Mouse (Mus musculus): ENCODE data around the gene Dand5. TPM values are rescaled to one million over a fixed set of nuclear protein-coding genes. Genes with fewer than 3 reads are reported as not detected.

The Dand5 gene
- total RNA-seq, 2 experiments from 2014 or later = 9.6 to 10.3 TPM

GRCm38 (mm10) chr8:84774473-84774911, 48.1 kb downstream of the Dand5 start:
- DNase-seq (ENCODE audit: low spot score) = peak; percentile 68
- intact Hi-C loops (cut with DNase I) = no loop called here

DNA sequence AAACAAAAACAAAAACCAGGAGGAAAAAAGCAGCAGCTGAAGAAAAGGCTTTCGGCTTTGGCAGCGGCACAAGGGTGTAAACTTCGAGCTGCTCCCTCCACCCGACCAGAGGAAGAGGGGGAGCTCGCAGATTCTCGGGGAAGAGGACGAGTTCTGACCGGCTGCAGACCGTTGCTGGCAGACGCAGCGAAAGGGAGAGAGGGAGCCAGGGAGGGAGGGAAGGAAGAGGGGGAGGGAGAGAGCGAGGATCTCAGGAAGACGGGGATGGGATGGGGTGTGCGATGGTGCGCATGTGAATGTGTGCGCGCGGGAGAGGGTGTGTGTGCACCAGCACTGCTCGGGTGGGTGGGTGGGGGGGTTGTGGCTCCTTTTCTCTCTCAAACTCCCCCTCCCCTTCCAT, 48.8 kb downstream of the Dand5 start:
- peak; percentile 79 for DNase-seq (ENCODE audit: low spot score)

GRCm38 (mm10) chr8:84773304-84773703, 49.3 kb downstream of the Dand5 start:
- intact Hi-C loops (cut with DNase I) = no loop called here
- DNase-seq (ENCODE audit: low spot score) = no peak

More for the DNA sequence above, 48.8 kb downstream of the Dand5 start:
- intact Hi-C loops (cut with DNase I) = no loop called here

- DNase-seq (ENCODE audit: low spot score) = no peak
- intact Hi-C loops (cut with DNase I) = no loop called here
Observed at GRCm38 (mm10) chr8:84772628-84773027, 50.0 kb downstream of the Dand5 start.

DNA sequence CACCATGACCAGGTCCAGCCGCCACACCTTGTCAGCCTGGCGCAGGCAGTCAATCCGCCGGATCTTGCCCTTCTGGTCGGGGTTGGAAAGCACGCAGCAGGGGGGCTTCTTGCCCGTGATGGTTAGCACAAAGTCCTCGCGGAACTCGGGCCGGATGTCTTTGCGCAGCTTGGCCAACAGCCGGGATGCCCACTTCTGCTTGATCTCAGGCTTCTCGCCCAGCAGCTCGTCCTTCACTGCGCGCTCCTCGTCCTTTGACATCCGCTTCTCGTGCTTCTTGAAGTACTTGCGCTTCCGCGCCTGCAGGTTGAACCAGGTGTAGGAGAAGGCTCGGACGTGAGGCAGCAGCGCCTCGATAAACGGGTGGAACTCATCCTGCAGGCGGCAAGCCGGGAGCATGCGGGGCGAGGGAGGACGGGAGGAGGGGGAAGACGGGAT, 50.7 kb downstream of the Dand5 start:
- intact Hi-C loops (cut with DNase I) = no loop called here
- DNase-seq (ENCODE audit: low spot score) = no peak

- no peak for DNase-seq (ENCODE audit: low spot score)
- intact Hi-C loops (cut with DNase I) = no loop called here
Observed at GRCm38 (mm10) chr8:84771000-84771687, 51.5 kb downstream of the Dand5 start.

DNA sequence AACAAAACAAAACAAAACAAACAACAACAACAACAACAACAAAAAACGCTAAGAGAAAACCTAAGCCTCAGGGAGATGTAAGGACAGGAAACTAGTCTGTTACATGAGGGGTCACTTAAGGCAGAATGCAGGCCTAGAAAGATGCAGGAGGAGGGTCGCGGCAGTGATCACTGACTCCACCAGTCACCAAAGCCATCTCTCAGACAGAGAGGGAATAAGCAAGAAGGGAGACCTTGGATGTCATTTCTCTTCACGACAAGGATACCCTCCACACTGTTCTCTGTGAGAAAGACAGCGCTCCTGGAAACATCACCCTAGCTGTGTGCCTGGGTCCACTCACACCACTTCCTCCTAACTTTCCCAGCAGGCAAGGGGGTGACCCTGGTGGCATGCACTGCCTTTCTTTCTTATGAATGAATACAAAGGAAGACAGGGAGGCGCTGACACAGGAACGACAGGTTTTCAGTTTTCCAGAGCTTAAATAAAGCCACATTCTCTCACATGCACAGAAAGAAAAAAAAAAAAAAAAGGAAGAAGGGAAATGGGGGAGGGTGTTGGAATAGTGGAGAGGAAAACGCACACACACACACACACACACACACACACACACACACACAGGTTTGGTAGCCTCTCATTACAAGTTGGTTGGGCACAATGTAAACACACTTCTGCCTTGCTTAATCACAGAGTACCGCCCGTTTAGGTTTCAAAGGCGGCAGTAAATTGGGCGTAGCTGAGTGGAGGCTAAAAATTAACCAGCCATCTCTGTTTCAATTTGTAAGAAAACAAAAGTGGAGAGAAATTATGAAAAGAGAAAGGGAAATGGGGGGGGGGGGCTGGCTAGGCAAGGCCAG, 52.3 kb downstream of the Dand5 start:
- no peak for DNase-seq (ENCODE audit: low spot score)
- intact Hi-C loops (cut with DNase I) = no loop called here

DNA sequence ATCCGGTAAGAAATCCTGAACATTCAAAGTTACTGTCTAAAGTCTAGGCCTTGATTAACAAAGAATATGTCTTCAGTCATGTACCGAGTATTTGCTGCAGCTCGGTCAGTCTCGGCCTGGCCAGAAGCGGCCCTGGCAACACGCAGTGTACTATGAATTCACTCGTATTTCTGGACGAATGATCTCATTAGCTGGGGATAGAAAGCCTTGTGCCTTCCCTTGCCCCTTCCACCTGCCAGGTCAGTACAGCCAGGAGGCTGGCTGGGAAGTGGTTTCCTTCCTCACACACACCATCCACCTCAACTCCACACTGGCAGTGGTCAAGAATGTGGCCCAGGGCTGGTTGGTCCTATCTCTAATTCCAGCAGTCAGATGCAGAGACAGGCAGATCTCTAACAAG, 53.3 kb downstream of the Dand5 start:
- no peak for DNase-seq (ENCODE audit: low spot score)
- intact Hi-C loops (cut with DNase I) = no loop called here

GRCm38 (mm10) chr8:84768343-84769095, 54.1 kb downstream of the Dand5 start:
- DNase-seq (ENCODE audit: low spot score) = no peak
- intact Hi-C loops (cut with DNase I) = no loop called here

DNA sequence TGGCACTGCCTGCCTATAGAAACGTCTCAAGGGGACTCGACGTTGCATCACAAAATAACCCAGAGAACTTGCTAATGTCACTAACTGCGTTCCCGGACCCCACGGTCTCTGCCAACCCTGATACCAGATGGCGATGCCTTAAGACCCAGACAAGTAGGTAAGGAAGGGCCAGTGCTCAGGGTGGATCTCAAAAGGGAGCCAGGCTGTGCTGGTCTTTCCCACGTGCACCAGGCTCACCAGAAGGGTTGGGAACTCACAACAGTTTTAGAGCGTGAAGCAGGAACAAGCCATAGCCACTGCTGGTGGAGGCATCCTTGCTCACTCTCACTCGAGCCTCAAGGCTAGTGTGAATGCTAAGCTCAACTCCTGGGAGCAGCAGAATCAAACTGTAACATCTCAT, 55.4 kb downstream of the Dand5 start:
- intact Hi-C loops (cut with DNase I) = no loop called here
- DNase-seq (ENCODE audit: low spot score) = no peak

DNA sequence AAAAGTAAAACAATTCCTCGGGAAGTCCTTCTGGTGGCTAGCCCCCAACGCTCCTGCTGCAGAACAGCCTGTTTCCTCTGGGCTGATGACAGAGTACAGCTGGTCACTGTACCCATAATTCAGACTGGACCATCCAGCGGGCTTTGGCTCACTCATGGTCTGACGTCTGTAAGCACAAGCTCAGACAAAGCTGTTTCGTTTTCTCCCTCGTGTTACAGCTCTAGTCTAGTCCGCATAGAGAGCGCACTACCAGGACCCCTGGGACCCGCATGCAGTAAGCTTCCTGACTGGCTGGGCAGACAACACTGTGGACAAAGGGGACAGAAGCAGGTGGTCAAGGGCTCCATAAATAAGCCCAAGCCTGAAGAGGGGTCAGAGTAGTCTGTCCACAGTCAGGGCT, 56.2 kb downstream of the Dand5 start:
- no peak for DNase-seq (ENCODE audit: low spot score)
- intact Hi-C loops (cut with DNase I) = no loop called here

- intact Hi-C loops (cut with DNase I) = no loop called here
- DNase-seq (ENCODE audit: low spot score) = no peak
Observed at GRCm38 (mm10) chr8:84765629-84766028, 57.0 kb downstream of the Dand5 start.

Small RNA genes within 50 kb of the gene (microRNA-seq; reads per million reads assigned to microRNA genes)
- gene Mir7069 = 1.7 reads per million

Other genes with a start within 250 kb of the Dand5 start
- gene Ier2, start 160.0 kb downstream of the Dand5 start, total RNA-seq (2021) = 10 to 100 TPM; 14.3 to 18.3 TPM
- gene Trmt1, start 136.5 kb downstream of the Dand5 start, total RNA-seq (2021) = 10 to 100 TPM; 32.6 to 37.6 TPM
- 10 to 100 TPM; 32.0 to 32.6 TPM for gene Nacc1, start 135.0 kb downstream of the Dand5 start, total RNA-seq (2021)
- gene Lyl1, start 121.4 kb downstream of the Dand5 start, total RNA-seq (2021) = 1 to 10 TPM; 4.2 to 4.5 TPM
- under 1 TPM in 1 of 2 experiments, not detected in 1; 0.39 TPM for gene G430095P16Rik, start 99.8 kb downstream of the Dand5 start, total RNA-seq (2021)
- gene Nfix, start 22.5 kb downstream of the Dand5 start, total RNA-seq (2021) = 100 to 1,000 TPM; 287 to 311 TPM
- gene Gadd45gip1, start 8.7 kb upstream of the Dand5 start, total RNA-seq (2021) = 10 to 100 TPM; 28.9 to 30.0 TPM
- 10 to 100 TPM; 80.8 to 81.1 TPM for gene Rad23a, start 17.8 kb upstream of the Dand5 start, total RNA-seq (2021)
- gene Calr, start 24.1 kb upstream of the Dand5 start, total RNA-seq (2021) = 100 to 1,000 TPM; 365 to 441 TPM
- gene Farsa, start 34.2 kb upstream of the Dand5 start, total RNA-seq (2021) = 10 to 100 TPM; 24.7 to 25.5 TPM
- gene Syce2, start 49.3 kb upstream of the Dand5 start, total RNA-seq (2021) = 1 to 10 TPM; 2.3 to 3.0 TPM
- 10 to 100 TPM; 63.1 to 68.2 TPM for gene Gcdh, start 71.1 kb upstream of the Dand5 start, total RNA-seq (2021)
- gene Klf1, start 79.1 kb upstream of the Dand5 start, total RNA-seq (2021) = not detected
- gene Dnase2a, start 85.7 kb upstream of the Dand5 start, total RNA-seq (2021) = 1 to 10 TPM; 7.7 to 7.9 TPM
- gene Mast1, start 114.5 kb upstream of the Dand5 start, total RNA-seq (2021) = under 1 TPM; 0.08 to 0.14 TPM
- gene Rtbdn, start 124.2 kb upstream of the Dand5 start, total RNA-seq (2021) = not detected
- gene Gm49661, start 146.6 kb upstream of the Dand5 start, total RNA-seq (2021) = not detected
- gene Prdx2, start 146.8 kb upstream of the Dand5 start, total RNA-seq (2021) = 100 to 1,000 TPM; 650 to 659 TPM
- 10 to 100 TPM; 45.2 to 48.2 TPM for gene Rnaseh2a, start 146.9 kb upstream of the Dand5 start, total RNA-seq (2021)
- gene Junb, start 155.9 kb upstream of the Dand5 start, total RNA-seq (2021) = 10 to 100 TPM; 13.8 to 17.2 TPM
- gene Hook2, start 167.8 kb upstream of the Dand5 start, total RNA-seq (2021) = 1 to 10 TPM; 2.0 to 2.1 TPM
- not detected for gene Best2, start 191.7 kb upstream of the Dand5 start, total RNA-seq (2021)
- 10 to 100 TPM; 65.0 to 67.4 TPM for gene Asna1, start 202.5 kb upstream of the Dand5 start, total RNA-seq (2021)
- 10 to 100 TPM; 82.7 to 88.7 TPM for gene Trir, start 204.0 kb upstream of the Dand5 start, total RNA-seq (2021)
- gene Tnpo2, start 214.1 kb upstream of the Dand5 start, total RNA-seq (2021) = 10 to 100 TPM; 28.0 to 28.7 TPM
- 1 to 10 TPM; 3.5 to 4.6 TPM for gene Fbxw9, start 237.2 kb upstream of the Dand5 start, total RNA-seq (2021)
- not detected for gene Gm5741, start 245.2 kb upstream of the Dand5 start, total RNA-seq (2021)
- 10 to 100 TPM; 26.4 to 26.5 TPM for gene Dhps, start 248.9 kb upstream of the Dand5 start, total RNA-seq (2021)